Mouse (Mus musculus): ENCODE measurements around the gene Hist2h2be. TPM values are rescaled to one million over a fixed set of nuclear protein-coding genes. Genes with fewer than 3 reads are reported as not detected.
"Not testable (repeated sequence)": the region's sequence is repeated elsewhere in the genome, so short reads cannot be mapped to it uniquely, and the experiment has no call there.

Hist2h2be gene
- total RNA-seq, 2 experiments from 2014 or later, result 5.7 to 5.8 TPM

GRCm38 (mm10) chr3:96238954-96239793 lies 18.3 kb downstream of the Hist2h2be start, which contains the start of gene Hist2h3c2:
Gene Hist2h3c2, minus strand, starts transcription at chr3:96239127.
- DNase-seq, result peak; percentile 45

- DNase-seq, result peak; percentile 96
Observed at GRCm38 (mm10) chr3:96239949-96240798, 19.3 kb downstream of the Hist2h2be start, which contains the start of gene Hist2h2aa2. Gene Hist2h2aa2, minus strand, starts transcription at chr3:96240276.

GRCm38 (mm10) chr3:96240799-96241197 lies 19.9 kb downstream of the Hist2h2be start:
- no peak for DNase-seq

GRCm38 (mm10) chr3:96243921-96244572 lies 23.1 kb downstream of the Hist2h2be start:
- DNase-seq, result no peak

GRCm38 (mm10) chr3:96245003-96245886 lies 24.3 kb downstream of the Hist2h2be start, which contains the start of gene Hist2h2aa1:
Gene Hist2h2aa1, plus strand, starts transcription at chr3:96245497.
- peak; percentile 84 for DNase-seq

- not testable (repeated sequence) for DNase-seq
Observed at GRCm38 (mm10) chr3:96246018-96246417, 25.1 kb downstream of the Hist2h2be start.

GRCm38 (mm10) chr3:96246427-96246856 lies 25.5 kb downstream of the Hist2h2be start, which contains the start of gene Hist2h3c1:
Gene Hist2h3c1, plus strand, starts transcription at chr3:96246685.
- not testable (repeated sequence) for DNase-seq

- DNase-seq, result no peak
Observed at GRCm38 (mm10) chr3:96247356-96248140, 26.6 kb downstream of the Hist2h2be start.

GRCm38 (mm10) chr3:96248141-96249033 lies 27.5 kb downstream of the Hist2h2be start:
- no peak for DNase-seq

GRCm38 (mm10) chr3:96249034-96249345 lies 28.1 kb downstream of the Hist2h2be start:
- DNase-seq, result no peak

- no peak for DNase-seq
Observed at GRCm38 (mm10) chr3:96250890-96251289, 30.0 kb downstream of the Hist2h2be start.

GRCm38 (mm10) chr3:96251787-96252186 lies 30.9 kb downstream of the Hist2h2be start:
- no peak for DNase-seq

GRCm38 (mm10) chr3:96254683-96255355 lies 33.9 kb downstream of the Hist2h2be start:
- no peak for DNase-seq

GRCm38 (mm10) chr3:96255926-96256593 lies 35.1 kb downstream of the Hist2h2be start:
- DNase-seq, result no peak

- no peak for DNase-seq
Observed at GRCm38 (mm10) chr3:96257190-96257589, 36.3 kb downstream of the Hist2h2be start.

- DNase-seq, result no peak
Observed at GRCm38 (mm10) chr3:96260220-96260619, 39.3 kb downstream of the Hist2h2be start.

GRCm38 (mm10) chr3:96261623-96262022 lies 40.7 kb downstream of the Hist2h2be start:
- no peak for DNase-seq

GRCm38 (mm10) chr3:96262216-96262875 lies 41.4 kb downstream of the Hist2h2be start:
- DNase-seq, result peak; percentile 86

Data from heart, postnatal 4 days (tissue).